Mouse (Mus musculus): Measurements from ENCODE around the gene Erh. TPM values are rescaled to one million over a fixed set of nuclear protein-coding genes. Genes with fewer than 3 reads are reported as not detected.

Gene Erh
- 30.6 TPM for polyA plus RNA-seq (2014; fragmentation: Illumina TruSeq; extraction: RNeasy Lipid Tissue Mini Kit (QIAGEN cat#74804); ENCODE audit: low read depth, low replicate concordance)

DNA sequence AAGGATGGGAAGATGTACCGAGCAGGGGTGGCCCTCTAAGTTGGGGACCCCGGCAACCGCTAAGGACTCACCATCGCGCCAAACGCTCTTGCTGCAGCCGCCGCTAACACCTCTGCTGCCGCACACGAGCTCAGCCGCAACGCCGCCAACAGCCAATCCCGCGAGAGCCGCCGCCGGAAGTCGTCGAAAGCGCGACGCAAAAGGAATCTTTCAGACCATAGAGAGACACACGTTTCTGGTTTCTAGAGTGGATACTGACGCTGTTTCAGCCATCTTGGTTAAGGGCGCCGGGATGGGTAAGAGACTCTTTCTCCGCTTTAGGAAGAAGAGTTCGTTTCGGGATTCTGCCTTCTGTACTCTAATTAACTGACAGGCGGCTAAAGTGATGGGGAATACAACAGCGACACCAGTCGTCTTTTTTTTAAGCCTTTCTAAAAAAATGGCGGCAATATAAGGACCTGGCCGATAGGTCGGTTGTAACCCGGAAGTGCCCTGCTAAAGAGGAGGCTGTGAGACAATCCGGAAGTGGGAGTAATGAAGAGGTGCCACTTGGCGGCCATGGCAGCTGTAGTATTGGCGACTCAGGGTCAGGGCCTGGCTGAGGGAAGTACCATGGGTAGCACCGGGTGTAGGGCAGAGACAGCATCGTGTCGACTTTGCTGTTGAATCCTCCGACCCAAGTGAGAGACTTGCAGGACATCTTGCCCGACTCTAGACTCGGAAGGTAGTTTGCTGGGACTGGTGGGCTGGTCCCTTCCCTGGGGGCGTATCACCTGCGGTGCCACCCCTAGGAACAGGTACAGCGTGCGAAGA is at the start of gene Erh, which contains the start of gene Slc39a9:
TSS of gene Erh (minus strand) at position 649 of the 813 bp plus-strand sequence.
TSS of gene Slc39a9 (plus strand) at position 191 of the 813 bp plus-strand sequence.

DNA sequence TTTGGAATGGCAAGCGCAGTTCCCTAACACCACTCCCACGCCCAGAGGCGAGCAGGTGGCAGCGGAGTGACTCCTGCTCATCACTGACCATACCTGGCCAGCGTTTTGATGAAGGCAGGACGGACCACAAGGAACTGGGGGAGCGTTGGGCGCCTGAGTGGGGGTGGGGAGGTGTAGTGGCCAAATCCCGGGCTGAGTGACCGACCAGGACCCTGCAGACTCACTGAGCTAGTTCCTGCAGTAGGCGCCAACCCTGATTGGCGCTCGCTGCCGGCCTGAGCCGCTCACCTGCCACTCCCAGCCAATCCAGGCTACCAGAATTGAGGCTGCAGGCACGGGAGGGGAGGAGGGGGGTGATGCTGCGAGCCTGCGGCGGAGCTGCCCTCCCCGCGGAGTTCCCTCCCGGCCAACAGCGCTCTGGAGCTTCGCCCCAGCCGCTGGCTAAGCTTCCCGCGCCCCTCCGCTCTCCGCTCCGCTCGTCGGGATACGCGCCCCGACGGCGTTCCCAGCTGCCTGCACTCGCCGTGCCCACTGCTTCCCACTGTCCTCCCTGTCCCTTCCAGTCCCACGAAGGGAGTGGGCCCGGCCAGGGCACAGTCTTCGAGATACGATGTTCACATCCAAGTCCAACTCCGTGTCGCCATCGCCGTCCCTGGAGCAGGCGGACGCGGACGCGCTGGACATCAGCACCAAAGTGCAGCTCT is 48.3 kb upstream of the Erh start, which contains the start of gene Plekhd1:
TSS of gene Plekhd1 (plus strand) at position 323 of the 704 bp plus-strand sequence.

Other genes with a start within 250 kb of the Erh start
- gene Dcaf5, start 207.7 kb downstream of the Erh start, polyA plus RNA-seq (2014; fragmentation: Illumina TruSeq; extraction: RNeasy Lipid Tissue Mini Kit (QIAGEN cat#74804); ENCODE audit: low read depth, low replicate concordance), result 33.2 TPM
- 23.7 TPM for gene Exd2, start 181.2 kb downstream of the Erh start, polyA plus RNA-seq (2014; fragmentation: Illumina TruSeq; extraction: RNeasy Lipid Tissue Mini Kit (QIAGEN cat#74804); ENCODE audit: low read depth, low replicate concordance)
- 4.0 TPM for gene Galnt16, start 126.1 kb downstream of the Erh start, polyA plus RNA-seq (2014; fragmentation: Illumina TruSeq; extraction: RNeasy Lipid Tissue Mini Kit (QIAGEN cat#74804); ENCODE audit: low read depth, low replicate concordance)
- 65.2 TPM for gene Slc39a9, start 458 bp downstream of the Erh start, polyA plus RNA-seq (2014; fragmentation: Illumina TruSeq; extraction: RNeasy Lipid Tissue Mini Kit (QIAGEN cat#74804); ENCODE audit: low read depth, low replicate concordance)
- not detected for gene Plekhd1, start 48.2 kb upstream of the Erh start, polyA plus RNA-seq (2014; fragmentation: Illumina TruSeq; extraction: RNeasy Lipid Tissue Mini Kit (QIAGEN cat#74804); ENCODE audit: low read depth, low replicate concordance)
- gene Ccdc177, start 116.3 kb upstream of the Erh start, polyA plus RNA-seq (2014; fragmentation: Illumina TruSeq; extraction: RNeasy Lipid Tissue Mini Kit (QIAGEN cat#74804); ENCODE audit: low read depth, low replicate concordance), result not detected
- 45.4 TPM for gene Susd6, start 146.2 kb upstream of the Erh start, polyA plus RNA-seq (2014; fragmentation: Illumina TruSeq; extraction: RNeasy Lipid Tissue Mini Kit (QIAGEN cat#74804); ENCODE audit: low read depth, low replicate concordance)

All from adrenal gland, adult 10 weeks (tissue).